Mouse (Mus musculus): ENCODE results near the gene Aldh5a1. TPM values are rescaled to one million over a fixed set of nuclear protein-coding genes. Genes with fewer than 3 reads are reported as not detected.

Gene Aldh5a1
- polyA plus RNA-seq, 1 experiment = 5.3 TPM

DNA sequence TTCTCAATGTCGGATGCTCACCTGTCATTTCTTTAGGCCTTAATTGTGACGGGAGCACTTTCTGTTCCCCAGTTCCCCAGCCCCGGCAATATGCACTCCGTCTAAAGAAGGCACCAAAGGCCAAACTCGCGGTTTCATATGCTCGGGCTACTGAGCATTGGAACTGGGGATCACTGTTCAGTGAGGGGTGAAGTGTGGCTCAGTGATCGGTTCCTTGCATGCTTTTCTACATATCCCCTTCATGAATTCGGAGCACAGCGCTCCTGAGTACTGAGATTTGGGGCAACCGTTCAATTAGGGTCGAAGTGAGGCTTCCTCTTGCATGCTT is 342 bp upstream of the Aldh5a1 start:
- Histone ChIP-seq H3K27ac (ENCODE audit: insufficient read depth, low read depth, low read length) (peak overlapping the region; percentile 23; the same call in 1 of the 2 replicates), H3K4me1 (ENCODE audit: control insufficient read depth, insufficient read depth, insufficient read length, low read length) (peaks cover 3% of the 10 kb centered on the region; the same call in 1 of the 2 replicates), H3K4me3 (ENCODE audit: low read depth, low read length) (peak overlapping the region; percentile 83), H3K36me3 (ENCODE audit: control insufficient read depth, insufficient read depth, low read length) (no peaks in the 10 kb centered on the region), H3K27me3 (ENCODE audit: control insufficient read depth, insufficient read depth, low read length) (no peaks in the 10 kb centered on the region)
- WGBS = 4% methylated on average over 12 of the region's 12 CpGs
- TF ChIP-seq CTCF (IDR thresholded peaks at IDR 0.05; ENCODE audit: extremely low read depth, insufficient read length, insufficient replicate concordance, low read depth, low read length) = no peak
- TF ChIP-seq POLR2A (IDR thresholded peaks at IDR 0.05; ENCODE audit: low read depth, low read length) = no peak

DNA sequence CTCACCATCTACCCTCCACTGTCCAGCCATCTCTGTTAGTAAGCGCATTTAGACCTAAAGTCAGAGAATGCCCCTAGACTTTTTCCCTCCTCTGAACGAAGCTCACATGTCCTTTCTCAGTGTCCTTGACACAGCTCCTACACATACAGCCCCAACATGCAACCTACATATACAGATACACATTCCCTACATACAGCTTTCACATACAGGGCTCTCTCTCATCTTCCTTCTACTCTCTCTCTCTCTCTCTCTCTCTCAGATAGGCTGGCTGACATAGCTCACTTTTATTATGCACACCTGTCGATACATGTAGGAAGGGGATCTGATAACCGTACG is 721 bp downstream of the Aldh5a1 start:
- no peak for TF ChIP-seq CTCF (IDR thresholded peaks at IDR 0.05; ENCODE audit: extremely low read depth, insufficient read length, insufficient replicate concordance, low read depth, low read length)
- H3K36me3 ChIP-seq (ENCODE audit: control insufficient read depth, insufficient read depth, low read length) = no peaks in the 10 kb centered on the region
- peak overlapping the region; percentile 83 for H3K4me3 ChIP-seq (ENCODE audit: low read depth, low read length)
- H3K4me1 ChIP-seq (ENCODE audit: control insufficient read depth, insufficient read depth, insufficient read length, low read length) = peaks cover 3% of the 10 kb centered on the region; the same call in 1 of the 2 replicates
- H3K27ac ChIP-seq (ENCODE audit: insufficient read depth, low read depth, low read length) = peak overlapping the region; percentile 64; the same call in 1 of the 2 replicates
- no peaks in the 10 kb centered on the region for H3K27me3 ChIP-seq (ENCODE audit: control insufficient read depth, insufficient read depth, low read length)
- WGBS = 18% methylated on average over 5 of the region's 5 CpGs

DNA sequence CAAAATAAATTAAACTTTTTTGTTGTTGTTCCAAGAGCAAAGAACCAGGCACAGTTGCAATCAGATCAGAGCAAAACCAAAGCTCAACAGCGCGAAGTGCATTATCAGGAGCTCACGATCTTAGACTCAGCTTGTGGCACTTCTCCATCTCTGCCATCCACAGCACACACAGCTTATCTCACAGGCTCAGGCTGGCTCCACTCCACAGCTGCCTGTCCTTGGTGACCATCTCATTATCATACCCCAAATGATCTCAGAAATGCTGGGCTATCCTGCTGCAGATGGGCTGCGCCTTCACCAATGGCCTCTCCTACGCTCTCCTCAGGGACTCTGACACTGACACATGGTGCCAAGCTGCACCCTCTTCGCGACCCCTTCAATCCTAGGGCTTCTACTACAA is 4.3 kb downstream of the Aldh5a1 start:
- H3K4me3 ChIP-seq (ENCODE audit: low read depth, low read length) = no peak overlapping the region
- H3K4me1 ChIP-seq (ENCODE audit: control insufficient read depth, insufficient read depth, insufficient read length, low read length) = peaks cover 3% of the 10 kb centered on the region; the same call in 1 of the 2 replicates
- 88% methylated on average over 7 of the region's 7 CpGs for WGBS
- no peak overlapping the region for H3K27ac ChIP-seq (ENCODE audit: insufficient read depth, low read depth, low read length)
- H3K36me3 ChIP-seq (ENCODE audit: control insufficient read depth, insufficient read depth, low read length) = no peaks in the 10 kb centered on the region; the same call in 1 of the 2 replicates
- TF ChIP-seq POLR2A (IDR thresholded peaks at IDR 0.05; ENCODE audit: low read depth, low read length) (no peak), CTCF (IDR thresholded peaks at IDR 0.05; ENCODE audit: extremely low read depth, insufficient read length, insufficient replicate concordance, low read depth, low read length) (no peak)
- no peaks in the 10 kb centered on the region for H3K27me3 ChIP-seq (ENCODE audit: control insufficient read depth, insufficient read depth, low read length)

DNA sequence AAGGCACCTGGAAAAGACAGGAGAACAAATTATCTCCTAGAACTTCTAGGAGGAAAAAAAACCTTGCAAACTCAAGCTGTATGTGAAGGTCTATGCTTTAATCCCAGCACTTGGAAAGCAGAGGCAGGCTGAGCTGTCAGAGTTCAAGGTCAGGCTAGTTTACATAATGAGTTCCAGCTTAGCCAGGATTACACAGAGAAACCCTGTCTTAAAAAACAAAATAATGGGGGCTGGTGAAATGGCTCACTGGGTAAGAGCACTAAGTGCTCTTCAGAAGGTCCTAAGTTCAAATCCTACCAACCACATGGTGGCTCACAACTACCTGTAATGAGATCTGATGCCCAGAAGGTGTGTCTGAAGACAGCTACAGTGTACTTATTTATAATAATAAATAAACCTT is 6.9 kb downstream of the Aldh5a1 start:
- H3K4me1 ChIP-seq (ENCODE audit: control insufficient read depth, insufficient read depth, insufficient read length, low read length) = no peaks in the 10 kb centered on the region
- no peak for TF ChIP-seq CTCF (IDR thresholded peaks at IDR 0.05; ENCODE audit: extremely low read depth, insufficient read length, insufficient replicate concordance, low read depth, low read length)
- no peak for TF ChIP-seq POLR2A (IDR thresholded peaks at IDR 0.05; ENCODE audit: low read depth, low read length)

DNA sequence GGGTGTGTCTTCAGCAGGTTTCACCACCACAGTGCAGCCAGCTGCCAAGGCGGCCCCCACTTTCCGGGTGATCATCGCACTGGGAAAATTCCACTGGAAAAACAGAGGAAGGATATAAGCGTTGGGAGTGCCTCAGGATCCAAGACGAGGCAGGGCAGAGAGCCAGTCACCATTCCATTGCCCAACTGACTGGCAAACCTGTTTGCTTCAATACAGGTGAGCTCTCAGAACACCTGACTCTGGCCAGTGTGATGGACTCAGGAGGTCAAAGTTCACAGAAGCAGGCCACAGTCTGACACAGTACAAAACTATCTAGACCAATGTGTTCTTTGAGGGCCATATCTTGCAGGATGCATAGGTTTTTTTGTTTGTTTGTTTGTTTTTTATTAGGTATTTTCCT is 13.5 kb downstream of the Aldh5a1 start:
- Histone ChIP-seq H3K4me1 (ENCODE audit: control insufficient read depth, insufficient read depth, insufficient read length, low read length) (peaks cover 7% of the 10 kb centered on the region; the same call in 1 of the 2 replicates), H3K36me3 (ENCODE audit: control insufficient read depth, insufficient read depth, low read length) (peaks cover 11% of the 10 kb centered on the region), H3K4me3 (ENCODE audit: low read depth, low read length) (no peak overlapping the region), H3K27ac (ENCODE audit: insufficient read depth, low read depth, low read length) (no peak overlapping the region), H3K27me3 (ENCODE audit: control insufficient read depth, insufficient read depth, low read length) (no peaks in the 10 kb centered on the region)
- TF ChIP-seq CTCF (IDR thresholded peaks at IDR 0.05; ENCODE audit: extremely low read depth, insufficient read length, insufficient replicate concordance, low read depth, low read length) = no peak
- no peak for TF ChIP-seq POLR2A (IDR thresholded peaks at IDR 0.05; ENCODE audit: low read depth, low read length)
- WGBS = 34% methylated on average over 5 of the region's 5 CpGs

More for the DNA sequence above, 6.9 kb downstream of the Aldh5a1 start:
- no peaks in the 10 kb centered on the region for H3K27me3 ChIP-seq (ENCODE audit: control insufficient read depth, insufficient read depth, low read length)
- no peak overlapping the region for H3K4me3 ChIP-seq (ENCODE audit: low read depth, low read length)
- H3K27ac ChIP-seq (ENCODE audit: insufficient read depth, low read depth, low read length) = no peak overlapping the region
- H3K36me3 ChIP-seq (ENCODE audit: control insufficient read depth, insufficient read depth, low read length) = peaks cover 4% of the 10 kb centered on the region

DNA sequence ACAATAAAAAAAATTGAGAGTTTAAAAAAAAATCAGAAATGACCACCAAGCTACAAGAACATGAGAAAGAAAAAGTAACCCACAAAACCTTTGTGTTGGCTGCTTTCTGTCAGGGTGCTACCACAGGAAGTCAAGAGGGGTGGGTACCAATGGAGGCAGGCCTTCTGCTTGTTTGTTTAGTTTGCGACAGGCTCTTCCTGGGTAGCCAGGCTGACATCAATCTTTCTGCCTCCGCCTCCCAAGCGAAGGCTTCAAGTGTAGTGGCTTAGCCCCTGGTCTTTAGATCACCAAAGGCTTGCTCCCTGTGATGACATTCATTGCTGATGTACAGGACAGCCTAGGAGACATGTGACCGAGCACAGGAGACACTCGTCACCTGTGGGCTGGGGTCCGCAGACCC is 16.2 kb downstream of the Aldh5a1 start:
- TF ChIP-seq POLR2A (IDR thresholded peaks at IDR 0.05; ENCODE audit: low read depth, low read length) (no peak), CTCF (IDR thresholded peaks at IDR 0.05; ENCODE audit: extremely low read depth, insufficient read length, insufficient replicate concordance, low read depth, low read length) (no peak)
- H3K4me1 ChIP-seq (ENCODE audit: control insufficient read depth, insufficient read depth, insufficient read length, low read length) = peaks cover 7% of the 10 kb centered on the region; the same call in 1 of the 2 replicates
- H3K27me3 ChIP-seq (ENCODE audit: control insufficient read depth, insufficient read depth, low read length) = no peaks in the 10 kb centered on the region
- 90% methylated on average over 6 of the region's 6 CpGs for WGBS
- no peak overlapping the region for H3K4me3 ChIP-seq (ENCODE audit: low read depth, low read length)
- peaks cover 17% of the 10 kb centered on the region for H3K36me3 ChIP-seq (ENCODE audit: control insufficient read depth, insufficient read depth, low read length)
- H3K27ac ChIP-seq (ENCODE audit: insufficient read depth, low read depth, low read length) = no peak overlapping the region

DNA sequence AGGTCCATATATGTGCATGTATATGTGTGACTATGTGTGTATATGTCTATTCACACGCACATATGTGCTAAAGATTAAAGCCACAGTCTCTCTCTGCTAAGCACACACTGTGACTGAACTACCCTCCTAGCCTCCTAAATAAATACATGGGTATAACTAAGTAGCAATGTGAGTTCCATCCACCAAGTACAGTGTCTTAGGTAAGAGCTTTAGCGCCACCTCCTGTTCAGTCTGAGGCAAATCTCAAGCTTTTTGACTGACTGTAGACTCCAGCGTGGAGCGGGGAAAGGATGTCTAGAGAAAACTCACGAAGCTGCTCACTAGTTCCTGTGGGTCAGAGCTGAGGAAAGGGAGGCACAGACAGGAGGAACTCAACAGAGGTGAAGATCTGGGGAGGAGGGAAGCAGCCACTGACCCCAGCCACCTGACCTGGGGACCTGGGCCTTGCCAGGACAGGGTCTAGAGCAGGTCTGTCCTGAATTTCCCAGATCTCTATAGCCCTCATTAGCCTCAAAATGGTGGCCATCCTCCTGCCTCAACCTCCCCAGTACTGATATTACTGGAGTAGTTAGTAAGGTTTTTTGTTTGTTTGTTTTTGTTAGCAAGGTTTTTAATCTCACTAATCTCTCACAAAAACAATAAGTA is 17.0 kb downstream of the Aldh5a1 start:
- peaks cover 7% of the 10 kb centered on the region; the same call in 1 of the 2 replicates for H3K4me1 ChIP-seq (ENCODE audit: control insufficient read depth, insufficient read depth, insufficient read length, low read length)
- peaks cover 16% of the 10 kb centered on the region for H3K36me3 ChIP-seq (ENCODE audit: control insufficient read depth, insufficient read depth, low read length)
- no peak for TF ChIP-seq POLR2A (IDR thresholded peaks at IDR 0.05; ENCODE audit: low read depth, low read length)
- peak; percentile 37; the same call in 1 of the 2 replicates for TF ChIP-seq CTCF (IDR thresholded peaks at IDR 0.05; ENCODE audit: extremely low read depth, insufficient read length, insufficient replicate concordance, low read depth, low read length)
- H3K4me3 ChIP-seq (ENCODE audit: low read depth, low read length) = no peak overlapping the region
- no peak overlapping the region for H3K27ac ChIP-seq (ENCODE audit: insufficient read depth, low read depth, low read length)
- H3K27me3 ChIP-seq (ENCODE audit: control insufficient read depth, insufficient read depth, low read length) = no peaks in the 10 kb centered on the region
- 24% methylated on average over 5 of the region's 5 CpGs for WGBS
